Mouse (Mus musculus): Measurements from ENCODE around the gene Smco1.
"Not testable (repeated sequence)": the region's sequence is repeated elsewhere in the genome, so short reads cannot be mapped to it uniquely, and the experiment has no call there.

DNA sequence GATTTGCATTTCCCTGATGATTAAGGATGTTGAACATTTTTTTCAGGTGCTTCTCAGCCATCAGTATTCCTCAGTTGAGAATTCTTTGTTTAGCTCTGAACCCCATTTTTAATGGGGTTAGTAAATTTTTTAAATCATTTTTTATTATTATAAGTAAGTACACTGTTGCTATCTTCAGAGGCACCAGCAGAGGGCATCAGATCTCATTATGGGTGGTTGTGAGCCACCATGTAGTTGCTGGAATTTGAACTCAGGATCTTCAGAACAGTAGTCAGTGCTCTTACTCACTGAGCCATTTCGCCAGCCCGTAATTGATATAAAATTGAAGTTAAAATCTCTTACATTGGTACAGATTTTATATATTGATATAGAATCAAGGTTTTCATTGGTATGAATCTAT is 7.0 kb upstream of the Smco1 start:
- not testable (repeated sequence) for TF ChIP-seq CTCF (IDR thresholded peaks at IDR 0.05; ENCODE audit: low read depth, low read length); GATA1 (IDR thresholded peaks at IDR 0.05; ENCODE audit: borderline replicate concordance, low read length); TAL1 (conservative IDR thresholded peaks at IDR 0.05; ENCODE audit: low read depth, low read length); POLR2AphosphoS5 (IDR thresholded peaks at IDR 0.05; ENCODE audit: insufficient replicate concordance, low read depth, low read length); GATA2 (IDR thresholded peaks at IDR 0.05; ENCODE audit: borderline replicate concordance, low read depth, low read length)

All from G1E (cell line).